Mouse (Mus musculus) stomach, postnatal 0 days (tissue): Measurements from ENCODE around the gene Irs2. TPM values are rescaled to one million over a fixed set of nuclear protein-coding genes. Genes with fewer than 3 reads are reported as not detected.
A peak's percentile ranks its signal among the peaks of the same experiment; 100 is the strongest.

Experiments used
- ATAC-seq: fragments of 200-750 bp; cut with Nextera tagmentation; 2 replicates; pipeline ENCODE4 v1.8.0; 2017; ENCODE audit not compliant: low FRiP score, low TSS enrichment
- DNase-seq: peaks from one replicate; pipeline ENCODE4 v3.0.0-alpha.2; 2016; ENCODE audit warnings: low spot score
- H3K27ac ChIP-seq: fragments of 300-500 bp; sonication (generic); replicated peaks from 2 replicates; pipeline ENCODE4 v1.5.1; 2014; ENCODE audit warnings: mild to moderate bottlenecking, control low read depth
- H3K27me3 ChIP-seq: fragments of 300-500 bp; sonication (generic); 2 replicates; pipeline ENCODE4 v1.6.1; 2014; ENCODE audit warnings: low read length; ENCODE audit not compliant: control insufficient read depth, insufficient read depth
- H3K36me3 ChIP-seq: fragments of 300-500 bp; sonication (generic); 2 replicates; pipeline ENCODE4 v1.6.1; 2014; ENCODE audit warnings: low read length, mixed read lengths; ENCODE audit not compliant: control insufficient read depth, insufficient read depth
- H3K4me1 ChIP-seq: fragments of 300-500 bp; sonication (generic); replicated peaks from 2 replicates; pipeline ENCODE4 v1.6.1; 2014; ENCODE audit warnings: antibody characterized with exemption; ENCODE audit not compliant: control insufficient read depth, insufficient read depth
- H3K4me2 ChIP-seq: fragments of 300-500 bp; sonication (generic); replicated peaks from 2 replicates; pipeline ENCODE4 v1.6.1; 2014; ENCODE audit warnings: low read depth, mild to moderate bottlenecking, control low read depth, moderate library complexity
- H3K4me3 ChIP-seq: fragments of 300-500 bp; sonication (generic); 2 replicates; pipeline ENCODE4 v1.5.1; 2014; ENCODE audit warnings: low read depth, low read length, control low read depth
- H3K9ac ChIP-seq: fragments of 300-500 bp; sonication (generic); 2 replicates; pipeline ENCODE4 v1.6.1; 2014; ENCODE audit warnings: mild to moderate bottlenecking, low read length, control low read depth, mixed read lengths
- H3K9me3 ChIP-seq: fragments of 300-500 bp; sonication (generic); 2 replicates; pipeline ENCODE4 v1.6.1; 2016; ENCODE audit warnings: low read length; ENCODE audit not compliant: control insufficient read depth
- CTCF ChIP-seq: IDR thresholded peaks from 2 replicates; pipeline ENCODE4 v1.5.1; 2016; ENCODE audit warnings: antibody characterized with exemption, low read depth, mild to moderate bottlenecking, moderate library complexity
- EP300 ChIP-seq: optimal IDR thresholded peaks from 2 replicates; pipeline ENCODE3; 2016; ENCODE audit warnings: antibody characterized with exemption
- WGBS: fragments of 180-500 bp; shearing (Covaris S2); extraction: QIAGEN DNeasy Blood & Tissue Kit; methylation state at CpG from one replicate; pipeline ENCODE4 v1.1.7; 2014; 5-methylcytosine and 5-hydroxymethylcytosine counted together
- polyA plus RNA-seq: library from polyadenylated mRNA; unstranded; fragments of >200 nt; fragmentation: Nextera tagmentation; extraction: Ambion mirVana; gene quantifications from 2 replicates; pipeline ENCODE4 v1.2.1, GENCODE M21; 2015

Irs2 gene
- polyA plus RNA-seq, 1 experiment from 2014 or later, result 3.3 TPM

DNA sequence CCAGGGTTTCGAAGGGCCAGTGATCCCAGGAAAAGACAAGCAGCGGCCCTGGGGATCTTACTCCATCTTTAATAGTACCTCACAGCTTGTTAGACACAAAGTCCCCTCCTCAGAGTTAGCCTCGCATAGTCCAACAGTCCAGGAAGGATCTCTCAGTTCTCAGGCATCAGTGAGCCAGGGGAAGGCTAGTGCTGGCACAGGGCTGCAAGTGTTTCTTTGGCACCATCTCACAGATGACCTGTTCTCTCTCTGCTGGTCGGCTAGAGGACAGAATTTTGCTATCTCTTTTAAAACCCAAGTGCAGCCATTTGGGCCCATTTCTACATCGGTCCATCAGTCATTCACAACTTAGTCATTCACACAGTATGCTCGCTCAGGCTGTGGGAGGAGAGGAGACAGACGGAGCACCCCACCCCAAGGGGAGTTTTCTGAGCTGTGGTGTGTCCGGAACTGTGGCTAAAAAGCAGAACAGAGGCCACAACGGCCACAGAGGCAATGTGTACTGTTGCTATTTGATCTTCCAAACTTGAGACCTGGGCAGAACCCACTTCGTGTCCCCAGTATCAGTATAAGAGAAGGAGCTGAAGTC is 43.7 kb downstream of the Irs2 start:
- H3K9ac ChIP-seq, result no peak overlapping the region
- TF ChIP-seq CTCF (no peak), EP300 (no peak)
- peaks cover 9% of the 10 kb centered on the region for H3K4me1 ChIP-seq
- H3K27me3 ChIP-seq, result no peaks in the 10 kb centered on the region
- H3K36me3 ChIP-seq, result no peaks in the 10 kb centered on the region
- H3K4me2 ChIP-seq, result no peak overlapping the region
- WGBS, result 46% methylated on average over 10 of the region's 10 CpGs
- no peak for DNase-seq
- no peaks in the 10 kb centered on the region for H3K9me3 ChIP-seq
- peak overlapping the region; percentile 65; the same call in 1 of the 2 replicates for H3K27ac ChIP-seq
- no peak overlapping the region for H3K4me3 ChIP-seq
- ATAC-seq, result no peak

DNA sequence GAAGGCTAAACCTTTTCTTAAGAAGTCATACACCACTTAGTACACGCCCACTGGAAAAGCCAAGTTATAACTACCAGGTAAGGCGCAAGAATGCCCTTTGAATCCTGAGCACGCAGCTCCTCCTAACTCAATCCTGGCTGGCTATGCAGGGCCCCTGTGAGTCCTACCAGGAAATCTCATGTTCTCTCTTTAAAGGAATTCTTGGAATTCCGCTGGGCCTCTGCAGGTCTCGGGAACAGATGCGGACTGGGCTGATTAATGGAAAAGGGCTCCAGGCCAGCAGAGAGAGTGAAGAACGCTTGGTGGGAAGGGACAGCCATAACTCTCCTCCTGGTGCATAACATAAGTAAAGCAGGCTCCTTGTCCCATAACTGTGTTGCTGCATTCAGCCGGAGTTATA is 46.3 kb downstream of the Irs2 start:
- peak; percentile 67 for DNase-seq
- TF ChIP-seq CTCF (peak; percentile 43), EP300 (peak; percentile 34)
- 14% methylated on average over 8 of the region's 8 CpGs for WGBS
- Histone ChIP-seq H3K36me3 (no peaks in the 10 kb centered on the region), H3K27ac (peak overlapping the region; percentile 77), H3K4me2 (no peak overlapping the region), H3K9ac (no peak overlapping the region), H3K9me3 (no peaks in the 10 kb centered on the region), H3K4me3 (no peak overlapping the region), H3K27me3 (no peaks in the 10 kb centered on the region), H3K4me1 (peaks cover 9% of the 10 kb centered on the region)
- ATAC-seq, result peak; percentile 47

DNA sequence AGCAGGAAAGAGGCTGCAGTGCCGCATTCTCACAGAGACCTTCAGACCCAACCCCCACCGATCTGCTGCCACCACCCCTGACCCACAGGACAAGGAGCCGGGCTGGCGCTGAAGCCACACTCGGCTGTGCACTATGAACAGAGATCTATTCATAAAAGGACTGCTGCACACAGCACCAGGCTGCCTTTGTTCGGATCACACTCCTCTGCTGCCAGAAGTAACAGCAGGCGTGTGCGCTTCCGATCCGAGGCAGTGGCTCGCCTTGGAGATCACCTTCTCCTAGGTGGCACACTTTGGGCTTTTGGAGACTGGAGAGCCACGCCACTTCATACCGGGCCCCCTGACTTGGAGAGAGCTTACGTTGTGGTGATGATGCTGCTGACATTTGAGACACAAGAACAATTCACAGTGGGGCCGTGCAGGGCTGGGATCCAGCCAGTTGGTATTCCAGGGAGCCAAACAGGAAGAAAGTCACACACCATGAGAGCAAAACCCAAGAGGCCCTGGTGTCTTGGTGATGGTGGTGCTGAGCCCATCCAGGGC is 47.9 kb downstream of the Irs2 start:
- 28% methylated on average over 15 of the region's 15 CpGs for WGBS
- ATAC-seq, result 0 out of 2 replicates have a peak, but pooled peaks have one; percentile 25

DNA sequence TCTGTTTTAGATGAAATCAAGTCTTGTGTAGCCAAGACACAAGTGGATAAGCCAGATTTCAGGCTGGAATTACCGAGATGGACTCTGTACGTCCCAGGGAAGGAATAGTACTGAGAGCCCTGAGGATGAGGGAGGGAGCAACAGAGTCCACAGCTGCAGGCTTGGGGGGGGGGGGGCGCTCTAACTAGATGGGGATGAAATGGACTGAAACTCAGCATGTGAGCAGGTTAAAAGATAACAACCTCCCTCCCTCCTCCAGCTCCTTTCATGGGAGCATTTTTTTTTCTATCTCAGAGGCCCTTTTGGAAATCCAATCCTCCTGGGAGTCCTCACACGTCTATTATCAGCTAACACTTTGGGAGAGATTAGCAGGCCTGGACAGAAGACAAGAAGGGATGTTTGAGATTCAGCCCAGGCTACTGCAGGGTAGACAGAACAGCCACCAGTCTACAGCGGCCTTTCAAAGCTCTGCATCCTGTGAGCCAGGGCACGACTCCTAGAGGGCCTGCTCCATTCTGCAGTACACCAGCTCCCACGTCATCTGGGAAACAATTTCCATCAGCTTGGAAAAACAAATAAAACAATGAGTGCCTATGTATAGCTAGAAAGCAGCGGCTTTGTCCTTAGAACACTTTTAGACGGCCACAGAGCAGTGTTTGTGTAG is 50.8 kb downstream of the Irs2 start:
- Histone ChIP-seq H3K27ac (no peak overlapping the region), H3K9me3 (no peaks in the 10 kb centered on the region), H3K36me3 (no peaks in the 10 kb centered on the region), H3K4me3 (no peak overlapping the region), H3K4me2 (no peak overlapping the region), H3K4me1 (peaks cover 9% of the 10 kb centered on the region; the same call in 1 of the 2 replicates), H3K27me3 (no peaks in the 10 kb centered on the region), H3K9ac (no peak overlapping the region)
- no peak for TF ChIP-seq CTCF
- no peak for TF ChIP-seq EP300
- no peak for ATAC-seq
- WGBS, result 39% methylated on average over 8 of the region's 9 CpGs
- no peak for DNase-seq

More for the DNA sequence above, 47.9 kb downstream of the Irs2 start:
- Histone ChIP-seq H3K4me1 (peaks cover 9% of the 10 kb centered on the region), H3K4me3 (no peak overlapping the region), H3K9me3 (no peaks in the 10 kb centered on the region), H3K27me3 (no peaks in the 10 kb centered on the region), H3K4me2 (no peak overlapping the region; the same call in 1 of the 2 replicates), H3K36me3 (no peaks in the 10 kb centered on the region), H3K27ac (0 out of 2 replicates have a peak overlapping the region, but pooled peaks have one; percentile 4), H3K9ac (no peak overlapping the region)
- TF ChIP-seq CTCF (no peak), EP300 (no peak)
- DNase-seq, result no peak

DNA sequence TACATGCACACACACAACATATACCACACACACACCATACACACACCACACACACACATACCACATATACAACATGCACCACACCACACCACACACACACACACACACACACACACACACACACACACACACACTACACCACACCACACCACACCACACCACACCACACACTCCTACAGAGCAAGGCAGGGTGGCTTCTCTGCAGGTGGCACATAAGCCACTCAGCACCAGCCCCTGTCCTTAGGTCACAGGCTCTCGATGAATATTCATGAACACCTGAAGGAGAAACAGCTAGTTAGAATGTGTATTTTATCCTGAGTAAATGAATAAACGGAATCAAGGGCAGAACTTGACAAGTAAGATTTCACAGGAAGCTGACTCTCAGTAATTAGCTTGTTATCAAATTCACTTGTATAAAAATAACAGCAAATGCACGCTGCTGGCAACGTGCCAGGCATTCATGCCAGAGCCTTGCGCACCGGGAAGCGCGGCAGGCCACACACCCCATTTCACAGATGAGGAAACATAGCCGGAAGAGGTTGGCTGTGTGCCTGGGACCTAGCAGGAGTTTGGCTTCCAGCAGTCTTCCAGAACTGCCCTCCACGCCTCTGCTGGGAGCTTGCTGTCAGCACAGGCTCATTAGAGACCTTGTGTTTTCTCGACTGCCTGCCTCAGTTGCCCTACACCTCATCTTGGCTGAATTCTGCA is 54.8 kb downstream of the Irs2 start:
- DNase-seq, result peak; percentile 83
- Histone ChIP-seq H3K4me3 (no peak overlapping the region), H3K27me3 (no peaks in the 10 kb centered on the region), H3K9me3 (no peaks in the 10 kb centered on the region), H3K36me3 (no peaks in the 10 kb centered on the region), H3K4me1 (0 out of 2 replicates have a peak, but pooled peaks cover 3% of the 10 kb centered on the region), H3K27ac (no peak overlapping the region), H3K4me2 (no peak overlapping the region), H3K9ac (no peak overlapping the region)
- 10% methylated on average over 11 of the region's 11 CpGs for WGBS
- no peak for TF ChIP-seq EP300
- peak; percentile 55 for TF ChIP-seq CTCF
- ATAC-seq, result peak; percentile 76
